Mouse (Mus musculus) lung, adult 18-20 months (tissue): ENCODE results near the gene Igsf8.

Experiments
- DNase-seq, 2 experiments: peaks; one replicate each; pipeline ENCODE4 v3.0.0; 2022; ENCODE audit warnings: mixed read lengths in 2 of 2

Igsf8 gene

DNA sequence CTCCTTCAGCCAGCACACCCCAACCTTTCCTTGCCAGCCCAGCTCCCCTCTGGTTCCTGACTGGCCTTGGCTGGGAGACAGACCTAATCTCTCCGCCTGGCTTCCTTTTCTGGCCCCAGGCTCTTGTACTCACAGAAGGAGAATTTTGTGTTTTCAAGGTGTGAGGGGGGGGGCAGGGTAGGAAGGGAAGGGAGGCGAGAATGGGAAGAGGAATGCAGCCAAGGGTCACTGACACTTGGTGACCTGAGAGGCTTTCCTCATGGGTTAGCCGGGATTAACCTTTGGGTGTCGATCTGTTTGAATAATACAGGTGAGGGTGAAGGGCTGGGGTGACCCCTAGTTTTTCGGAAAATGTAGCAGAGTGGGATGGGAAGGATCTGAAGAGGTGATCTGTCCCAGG is 12.7 kb downstream of the Igsf8 start:
- DNase-seq: no peak

DNA sequence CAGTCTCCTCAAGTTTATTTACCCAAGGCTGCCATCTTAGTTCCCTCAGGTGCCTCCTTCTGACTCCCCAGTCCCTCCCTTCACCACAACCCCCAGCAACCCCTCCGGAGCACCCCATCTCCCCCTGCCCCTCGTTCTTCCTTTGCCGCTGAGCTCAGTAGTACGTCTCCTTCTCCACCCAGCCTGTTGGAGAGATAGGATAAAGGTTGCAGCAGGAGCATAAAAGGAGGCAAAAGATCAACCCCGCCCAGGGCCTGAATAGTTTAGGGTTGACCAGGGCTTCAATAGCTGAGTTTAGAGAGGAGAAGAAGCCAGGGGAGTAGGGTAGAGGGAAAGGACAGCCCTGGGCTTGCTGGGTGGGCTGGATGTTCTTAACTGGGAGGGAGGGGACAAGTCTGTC is 13.1 kb downstream of the Igsf8 start:
- no peak for DNase-seq

- DNase-seq: peak; percentile 26 to 33
These were observed 15.7 kb downstream of the Igsf8 start for GRCm38 (mm10) chr1:172277172-172277571.

DNA sequence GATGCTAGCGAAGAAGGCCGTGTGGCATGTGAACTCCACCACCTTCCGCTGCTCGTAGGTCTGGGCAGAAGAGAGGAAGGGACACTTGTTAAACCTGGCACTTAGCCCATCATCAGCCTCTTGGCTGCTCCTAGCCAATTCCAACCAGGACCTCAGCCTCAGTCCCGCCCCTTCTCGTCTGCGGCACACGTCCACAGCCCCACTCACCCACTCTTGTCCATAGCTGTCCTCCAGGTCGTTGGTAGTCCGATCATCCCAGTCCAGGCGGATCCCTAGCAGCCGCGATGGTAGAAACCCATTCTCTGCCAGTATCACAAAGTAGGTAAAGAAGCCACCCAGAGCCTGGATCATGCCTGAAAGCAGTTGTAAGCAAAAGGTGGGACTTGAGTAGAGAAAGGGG is 16.9 kb downstream of the Igsf8 start:
- no peak for DNase-seq

- DNase-seq: no peak
These were observed 18.5 kb downstream of the Igsf8 start for GRCm38 (mm10) chr1:172279768-172280509.

- DNase-seq: peak in 1 of 2 experiments; percentile 21
These were observed 20.2 kb downstream of the Igsf8 start for GRCm38 (mm10) chr1:172281522-172282254.

GRCm38 (mm10) chr1:172283073-172283472 is 21.6 kb downstream of the Igsf8 start:
- no peak for DNase-seq

GRCm38 (mm10) chr1:172284221-172284620 is 22.8 kb downstream of the Igsf8 start:
- no peak for DNase-seq

DNA sequence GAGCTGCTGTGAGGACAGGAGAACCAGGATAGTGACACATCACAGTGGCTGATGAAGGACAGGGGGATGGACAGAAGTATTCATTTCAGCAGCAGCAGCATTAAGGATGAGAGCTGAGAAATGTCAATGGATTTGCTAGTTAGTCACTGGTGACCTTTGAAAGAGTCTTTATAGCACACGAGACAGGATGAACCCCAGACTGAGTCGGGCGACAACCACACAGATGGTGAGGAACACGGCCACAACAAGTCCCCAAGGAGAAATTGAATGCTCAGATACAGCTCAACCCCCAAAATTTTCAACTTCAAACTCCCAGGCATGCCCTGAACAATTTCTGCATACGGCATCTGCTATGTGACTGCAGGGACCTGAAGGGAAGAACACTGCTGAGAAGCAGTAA is 25.3 kb downstream of the Igsf8 start:
- DNase-seq: no peak

DNA sequence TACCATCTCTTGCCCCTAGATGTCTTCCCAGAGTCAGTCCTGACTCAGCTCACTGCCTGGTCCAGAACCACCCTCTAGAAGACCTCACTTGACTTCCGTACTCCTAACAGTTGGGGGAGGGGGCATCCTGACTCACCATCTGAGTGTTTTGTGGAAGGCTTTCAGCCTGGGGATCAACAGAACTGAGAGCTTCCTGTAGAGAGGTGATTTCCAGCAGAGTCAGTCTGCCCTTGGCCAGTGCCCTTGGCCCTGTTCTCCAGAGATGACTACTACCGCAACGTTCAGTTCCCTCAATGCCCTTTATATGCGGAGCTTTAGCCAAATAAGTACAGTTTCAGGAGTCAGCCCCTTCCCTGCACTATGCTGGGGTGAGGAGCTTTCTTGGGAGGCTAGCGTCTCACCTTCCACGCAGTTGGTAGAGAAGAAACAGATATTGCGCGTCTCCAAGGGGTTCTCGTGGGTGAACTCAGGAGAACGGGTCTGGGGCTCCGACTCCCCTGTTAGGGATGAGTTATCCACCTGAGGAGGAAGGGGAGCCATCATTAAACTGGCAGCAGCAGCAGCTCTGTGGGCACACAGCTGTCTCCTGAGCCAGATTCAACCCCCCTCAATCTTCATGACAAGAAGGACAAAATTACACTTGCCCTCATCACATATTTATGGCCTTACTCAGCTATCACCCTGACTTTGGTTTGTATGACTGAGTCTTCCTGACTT is 27.6 kb downstream of the Igsf8 start:
- DNase-seq: no peak

DNA sequence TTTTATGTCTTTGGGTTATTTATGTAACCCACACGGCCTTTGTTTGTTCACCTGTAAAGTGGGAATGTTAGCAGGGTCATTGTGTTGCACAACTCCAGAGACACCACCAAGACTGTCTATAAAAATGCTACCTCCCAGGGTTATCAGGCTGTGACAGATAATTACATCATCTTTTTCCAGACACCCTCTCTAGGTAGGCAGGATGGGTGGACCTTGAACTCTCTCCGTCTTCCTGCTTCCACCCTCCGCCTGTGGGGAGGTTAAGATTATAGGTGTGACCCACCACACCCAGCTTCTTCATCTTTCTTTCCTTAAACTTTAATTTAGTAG is 28.1 kb downstream of the Igsf8 start:
- no peak for DNase-seq

- DNase-seq: no peak
These were observed 31.4 kb downstream of the Igsf8 start for GRCm38 (mm10) chr1:172292880-172293279.

- DNase-seq: no peak
These were observed 32.0 kb downstream of the Igsf8 start for GRCm38 (mm10) chr1:172293449-172293848.

DNA sequence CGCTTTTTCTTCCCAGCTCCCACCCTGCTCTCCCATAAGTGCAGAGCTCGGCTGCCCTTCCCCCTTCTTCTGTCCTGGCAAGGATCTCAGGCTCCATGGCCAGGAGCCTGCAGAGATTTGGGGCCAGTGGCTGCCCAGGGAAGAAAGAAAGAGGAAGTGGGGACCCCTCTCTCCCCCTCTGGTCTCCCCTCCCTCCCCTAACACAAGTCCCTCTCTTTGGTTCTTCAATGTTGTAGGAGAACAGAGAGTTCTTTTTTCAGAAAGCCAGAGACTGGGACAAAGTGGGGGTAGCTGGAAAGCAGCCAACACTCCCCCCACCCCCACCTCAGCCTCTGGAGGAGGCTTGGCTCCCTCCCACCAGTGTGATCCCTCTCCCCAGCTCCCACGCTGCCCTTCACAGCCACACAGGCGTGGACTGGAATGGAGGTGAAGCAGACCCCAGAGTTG is 34.3 kb downstream of the Igsf8 start:
- DNase-seq: no peak

- peak in 1 of 2 experiments; percentile 49 for DNase-seq
These were observed 35.5 kb downstream of the Igsf8 start for GRCm38 (mm10) chr1:172296816-172297510.

- DNase-seq: peak; percentile 42 to 49
These were observed 36.4 kb downstream of the Igsf8 start, which contains the start of gene Atp1a2 for GRCm38 (mm10) chr1:172297611-172298537. Atp1a2 (minus strand) TSS chr1:172298064.

DNA sequence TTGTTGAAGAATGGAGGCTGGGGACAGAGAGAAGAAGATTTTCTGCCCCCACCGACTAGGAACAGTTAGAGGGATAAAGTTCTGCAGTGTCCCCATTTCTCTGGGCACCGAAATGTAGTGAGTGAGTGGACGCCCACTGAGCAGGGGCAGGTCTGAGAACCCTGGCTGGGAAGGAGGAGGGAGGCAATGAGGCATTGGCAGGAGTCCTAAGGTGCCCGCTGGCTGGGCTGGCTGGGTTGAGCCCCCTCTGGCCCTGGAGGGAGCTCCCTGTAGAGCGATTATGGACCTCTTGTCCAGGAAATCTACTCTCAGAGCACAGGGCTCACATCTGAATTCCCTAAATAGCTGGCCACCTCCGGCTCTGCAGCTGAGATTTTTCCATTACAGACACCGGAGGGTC is 38.1 kb downstream of the Igsf8 start:
- no peak for DNase-seq

GRCm38 (mm10) chr1:172300247-172300646 is 38.8 kb downstream of the Igsf8 start:
- DNase-seq: no peak

- no peak for DNase-seq
These were observed 39.7 kb downstream of the Igsf8 start for GRCm38 (mm10) chr1:172301180-172301579.

- no peak for DNase-seq
These were observed 40.9 kb downstream of the Igsf8 start for GRCm38 (mm10) chr1:172302311-172302710.

- no peak for DNase-seq
These were observed 41.4 kb downstream of the Igsf8 start for GRCm38 (mm10) chr1:172302851-172303250.

GRCm38 (mm10) chr1:172304443-172304842 is 43.0 kb downstream of the Igsf8 start:
- no peak for DNase-seq
